Mouse (Mus musculus) liver, adult 2 months (tissue): ENCODE measurements around the gene Gpcpd1. TPM values are rescaled to one million over a fixed set of nuclear protein-coding genes. Genes with fewer than 3 reads are reported as not detected.

Source experiments
- DNase-seq: peaks from one replicate; pipeline ENCODE4 v3.0.0-alpha.2; 2011; ENCODE audit warnings: low read depth, low spot score; ENCODE audit errors: extremely low read depth
- H3K27ac ChIP-seq: fragments of 200-500 bp; replicated peaks from 2 replicates; pipeline ENCODE4 v1.5.1; 2012; ENCODE audit warnings: low read depth, mild to moderate bottlenecking, control low read depth, inconsistent platforms, low read length; ENCODE audit not compliant: insufficient read depth
- H3K27me3 ChIP-seq: fragments of 200-500 bp; 2 replicates; pipeline ENCODE4 v1.6.1; 2012; ENCODE audit warnings: mild to moderate bottlenecking, moderate library complexity, low read length, inconsistent platforms; ENCODE audit not compliant: control insufficient read depth, insufficient read depth
- H3K36me3 ChIP-seq: fragments of 200-500 bp; 2 replicates; pipeline ENCODE4 v1.6.1; 2012; ENCODE audit warnings: low read length, inconsistent platforms; ENCODE audit not compliant: control insufficient read depth, insufficient read depth
- H3K4me1 ChIP-seq: fragments of 200-500 bp; 2 replicates; pipeline ENCODE4 v1.6.1; 2011; ENCODE audit warnings: low read length; ENCODE audit not compliant: control insufficient read depth, insufficient read depth
- H3K4me3 ChIP-seq: fragments of 200-500 bp; 2 replicates; pipeline ENCODE4 v1.5.1; 2011; ENCODE audit warnings: low read depth, mild to moderate bottlenecking, control low read depth, low read length, moderate library complexity; ENCODE audit not compliant: insufficient read depth
- H3K79me2 ChIP-seq: fragments of 200-500 bp; 2 replicates; pipeline ENCODE4 v1.6.1; 2012; ENCODE audit warnings: inconsistent platforms, mild to moderate bottlenecking, low read length, moderate library complexity; ENCODE audit not compliant: control insufficient read depth, insufficient read depth
- H3K9ac ChIP-seq: fragments of 200-500 bp; 2 replicates; pipeline ENCODE4 v1.6.1; 2012; ENCODE audit warnings: low read depth, mild to moderate bottlenecking, control low read depth, inconsistent platforms, low read length
- CTCF ChIP-seq: fragments of 200-500 bp; IDR thresholded peaks from 2 replicates; pipeline ENCODE4 v1.5.1; 2011; ENCODE audit warnings: low read depth, low read length, control low read depth
- POLR2A ChIP-seq: fragments of 200-500 bp; IDR thresholded peaks from 2 replicates; pipeline ENCODE4 v1.6.1; 2011; ENCODE audit warnings: low read length, control low read depth; ENCODE audit not compliant: insufficient read depth; ENCODE audit errors: extremely low read depth
- WGBS: fragments of 180-500 bp; shearing (Covaris S2); methylation state at CpG from one replicate; pipeline ENCODE4 v1.1.7; 2018; 5-methylcytosine and 5-hydroxymethylcytosine counted together
- polyA plus RNA-seq: library from polyadenylated mRNA; depleted of rRNA; stranded (reverse); fragments of >200 nt; gene quantifications from 2 replicates; pipeline ENCODE4 v1.2.3, GENCODE M21; 2012
- total RNA-seq: library from RNA; depleted of rRNA; stranded (reverse); fragments of >200 nt; gene quantifications from 2 replicates; pipeline ENCODE4 v1.2.3, GENCODE M21; 2014

Gene Gpcpd1
- total and polyA plus RNA-seq, 2 experiments = 11.0 to 237 TPM

DNA sequence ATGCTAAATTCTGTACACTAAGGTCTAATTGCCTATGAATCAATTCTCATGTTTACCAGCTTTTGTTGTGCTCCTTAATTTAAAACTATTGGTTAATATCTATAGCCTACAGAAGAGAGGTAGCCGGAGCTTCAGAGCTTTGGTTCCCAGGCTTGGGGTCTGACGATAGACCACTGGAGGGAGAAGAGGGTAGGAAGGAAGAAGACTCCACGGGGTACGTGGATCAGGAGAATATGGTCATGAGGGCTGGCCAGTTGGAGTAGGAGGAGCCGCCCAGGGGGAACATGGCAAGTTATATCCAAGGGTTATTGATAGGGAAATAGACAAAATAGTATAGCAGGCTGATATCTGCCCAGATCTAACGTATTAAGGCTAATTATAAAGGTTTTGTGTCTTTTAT is 17.8 kb downstream of the Gpcpd1 start:
- peaks cover 4% of the 10 kb centered on the region; the same call in 1 of the 2 replicates for H3K4me1 ChIP-seq
- TF ChIP-seq POLR2A (no peak), CTCF (no peak)
- peaks cover 10% of the 10 kb centered on the region; the same call in 1 of the 2 replicates for H3K79me2 ChIP-seq
- no peak for DNase-seq
- H3K27me3 ChIP-seq = no peaks in the 10 kb centered on the region
- H3K4me3 ChIP-seq = no peak overlapping the region
- no peak overlapping the region for H3K27ac ChIP-seq
- H3K9ac ChIP-seq = no peak overlapping the region
- peaks cover 74% of the 10 kb centered on the region for H3K36me3 ChIP-seq
- WGBS = 94% methylated on average over 6 of the region's 6 CpGs

DNA sequence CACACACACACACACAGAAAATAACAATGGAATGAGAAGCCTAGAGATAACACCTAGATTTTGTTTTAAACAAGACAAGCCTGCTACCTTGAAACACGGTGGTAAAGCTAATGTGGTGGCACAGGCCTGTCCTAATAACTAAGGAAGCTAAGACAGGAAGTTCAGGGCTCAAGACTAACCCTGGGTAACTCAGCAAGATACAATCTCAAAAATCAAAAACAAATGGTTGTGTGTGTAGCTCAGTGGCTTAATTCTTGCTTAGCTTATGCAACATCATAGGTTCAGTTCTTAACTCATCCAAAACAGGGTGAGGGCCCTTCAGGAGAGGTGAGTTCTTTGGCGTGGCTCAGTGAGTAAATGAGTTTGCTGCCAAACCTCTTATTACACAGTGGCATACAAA is 20.1 kb downstream of the Gpcpd1 start:
- no peak for DNase-seq
- Histone ChIP-seq H3K9ac (no peak overlapping the region), H3K27ac (no peak overlapping the region), H3K79me2 (peaks cover 4% of the 10 kb centered on the region; the same call in 1 of the 2 replicates), H3K4me1 (0 out of 2 replicates have a peak, but pooled peaks cover 2% of the 10 kb centered on the region), H3K27me3 (no peaks in the 10 kb centered on the region), H3K36me3 (peaks cover 88% of the 10 kb centered on the region), H3K4me3 (no peak overlapping the region)
- WGBS = 86% methylated on average over 2 of the region's 2 CpGs
- no peak for TF ChIP-seq POLR2A

DNA sequence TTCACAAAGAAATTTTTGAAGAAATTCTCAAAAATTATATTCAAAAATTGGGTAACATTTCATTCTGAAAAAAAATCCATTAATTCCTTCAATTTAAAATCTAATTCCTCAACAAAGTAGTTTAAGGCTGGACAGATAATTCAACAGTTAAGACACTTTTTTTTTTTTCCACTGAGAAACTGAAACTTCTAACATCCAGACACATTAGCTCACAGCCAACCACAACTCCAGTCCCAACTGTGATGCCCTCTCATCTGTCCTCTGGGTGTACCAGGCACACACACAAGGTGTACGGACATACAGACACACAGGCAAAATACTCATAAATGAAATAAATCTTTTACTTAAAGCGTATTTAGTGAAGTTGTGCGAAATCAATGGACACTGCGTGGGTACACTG is 25.7 kb downstream of the Gpcpd1 start:
- no peak for DNase-seq
- H3K4me3 ChIP-seq = no peak overlapping the region
- no peak overlapping the region for H3K9ac ChIP-seq
- H3K27ac ChIP-seq = no peak overlapping the region
- H3K4me1 ChIP-seq = 0 out of 2 replicates have a peak, but pooled peaks cover 2% of the 10 kb centered on the region
- no peaks in the 10 kb centered on the region; the same call in 1 of the 2 replicates for H3K79me2 ChIP-seq
- 97% methylated on average over 4 of the region's 4 CpGs for WGBS
- no peak for TF ChIP-seq POLR2A
- no peak for TF ChIP-seq CTCF
- peaks cover 63% of the 10 kb centered on the region for H3K36me3 ChIP-seq
- no peaks in the 10 kb centered on the region for H3K27me3 ChIP-seq

DNA sequence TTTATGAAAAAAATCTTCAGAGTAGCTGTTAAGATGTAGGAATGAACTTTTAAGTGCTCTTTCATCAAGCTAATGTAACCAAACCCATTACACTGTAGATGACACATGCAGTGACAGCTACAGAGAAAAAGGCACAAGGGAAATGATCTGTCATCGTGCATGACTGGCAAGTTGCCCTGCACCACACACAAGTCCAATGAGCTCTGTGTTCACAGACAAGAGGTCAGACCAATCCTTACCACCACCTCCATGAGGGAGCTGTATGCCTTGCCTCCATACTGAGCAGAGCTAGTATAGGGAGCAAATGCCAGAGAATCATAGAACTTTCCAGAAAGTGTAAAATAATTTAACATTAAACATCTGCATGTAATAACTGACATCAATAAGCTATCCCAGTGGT is 59.7 kb downstream of the Gpcpd1 start:
- peak; percentile 37 for DNase-seq
- Histone ChIP-seq H3K9ac (no peak overlapping the region), H3K27ac (no peak overlapping the region), H3K79me2 (no peaks in the 10 kb centered on the region), H3K4me1 (no peaks in the 10 kb centered on the region; the same call in 1 of the 2 replicates), H3K27me3 (no peaks in the 10 kb centered on the region), H3K36me3 (peaks cover 37% of the 10 kb centered on the region), H3K4me3 (no peak overlapping the region)
- WGBS = 9% methylated on average over 1 of the region's 1 CpGs
- TF ChIP-seq CTCF = no peak
- no peak for TF ChIP-seq POLR2A

DNA sequence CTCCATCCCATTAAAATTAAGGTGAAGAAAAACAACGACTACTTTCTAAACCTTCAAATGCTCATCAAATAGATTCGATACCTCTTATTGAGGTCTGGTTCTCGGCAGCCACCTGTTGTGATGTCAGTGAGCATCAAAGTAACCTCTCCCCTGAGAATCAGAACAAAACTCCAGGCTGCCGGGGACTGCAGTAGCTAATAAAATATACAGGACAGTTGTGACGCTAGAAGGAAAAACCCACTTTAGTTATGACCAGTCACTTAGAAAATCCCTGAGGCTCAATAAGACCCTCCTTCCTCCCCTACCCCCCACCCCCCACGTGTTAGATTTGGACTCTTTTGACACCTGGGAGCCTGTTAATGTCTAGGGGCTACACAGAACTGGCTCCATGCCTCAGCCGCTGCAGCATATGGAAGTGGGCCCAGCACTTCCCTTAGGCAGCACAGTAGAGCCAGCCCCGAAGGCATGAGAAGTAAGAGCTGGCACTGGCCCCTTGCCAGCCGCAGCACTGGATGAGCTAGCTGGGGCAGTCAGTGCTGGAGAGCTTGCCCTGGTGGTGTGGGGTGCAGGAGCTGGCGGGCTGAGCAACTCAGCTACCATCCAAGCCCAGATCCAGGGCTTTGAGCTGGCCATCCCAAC is 60.5 kb downstream of the Gpcpd1 start:
- H3K27me3 ChIP-seq = no peaks in the 10 kb centered on the region
- H3K36me3 ChIP-seq = peaks cover 32% of the 10 kb centered on the region
- H3K4me1 ChIP-seq = no peaks in the 10 kb centered on the region; the same call in 1 of the 2 replicates
- no peaks in the 10 kb centered on the region for H3K79me2 ChIP-seq
- H3K4me3 ChIP-seq = no peak overlapping the region
- DNase-seq = no peak
- TF ChIP-seq POLR2A (no peak), CTCF (no peak)
- WGBS = 88% methylated on average over 10 of the region's 10 CpGs
- no peak overlapping the region for H3K9ac ChIP-seq
- H3K27ac ChIP-seq = no peak overlapping the region

DNA sequence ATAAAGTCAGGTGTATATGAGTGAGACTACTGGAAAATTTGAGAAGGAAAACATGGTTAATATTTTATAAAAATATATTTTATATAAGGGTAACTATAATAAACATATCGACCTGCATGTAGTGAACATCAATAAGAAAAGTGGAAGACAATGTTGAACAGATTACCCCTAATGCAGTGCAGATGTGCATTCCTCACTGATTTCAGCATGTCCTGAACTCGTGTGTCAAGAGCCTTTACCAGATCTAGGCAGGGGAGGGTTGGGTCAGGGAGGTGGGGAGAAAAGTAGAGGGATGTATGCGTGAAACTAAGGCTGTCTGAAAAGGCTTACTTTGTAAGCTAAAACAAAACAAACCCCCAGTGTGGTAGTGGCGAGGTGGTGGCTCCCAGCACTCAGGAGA is 61.4 kb downstream of the Gpcpd1 start:
- no peak for TF ChIP-seq POLR2A
- Histone ChIP-seq H3K36me3 (peaks cover 24% of the 10 kb centered on the region), H3K9ac (no peak overlapping the region), H3K27ac (no peak overlapping the region), H3K79me2 (no peaks in the 10 kb centered on the region), H3K4me3 (no peak overlapping the region), H3K4me1 (no peaks in the 10 kb centered on the region; the same call in 1 of the 2 replicates), H3K27me3 (no peaks in the 10 kb centered on the region)
- no peak for DNase-seq
- 77% methylated on average over 4 of the region's 4 CpGs for WGBS
